Mouse (Mus musculus): ENCODE measurements around the gene Serpinb1c.
"Not testable (repeated sequence)": the region's sequence is repeated elsewhere in the genome, so short reads cannot be mapped to it uniquely, and the experiment has no call there.

The Serpinb1c gene

DNA sequence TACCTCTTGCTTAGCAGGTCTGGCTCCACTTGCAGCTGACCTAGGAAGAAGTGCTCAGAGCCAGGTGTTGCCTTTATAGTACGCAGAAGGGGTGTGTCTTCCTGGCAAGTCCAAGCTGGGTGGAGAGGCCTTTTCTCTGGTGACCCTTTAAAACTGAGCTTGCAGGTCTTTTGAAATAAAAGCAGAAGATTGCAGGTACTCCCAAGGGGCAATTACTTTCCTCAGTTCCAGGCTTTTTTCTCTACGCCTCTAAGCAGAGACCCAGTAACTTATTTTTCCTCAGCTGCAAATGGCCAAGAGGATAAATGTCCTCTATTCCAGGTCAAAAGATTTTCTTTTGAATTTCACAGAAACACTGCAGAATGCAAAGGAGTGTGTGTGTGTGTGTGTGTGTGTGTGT, at the start of gene Serpinb1c:
TSS of gene Serpinb1c (minus strand) at position 101 of the 400 bp plus-strand sequence.
- no peak for DNase-seq (ENCODE audit: inconsistent ontology term)

DNA sequence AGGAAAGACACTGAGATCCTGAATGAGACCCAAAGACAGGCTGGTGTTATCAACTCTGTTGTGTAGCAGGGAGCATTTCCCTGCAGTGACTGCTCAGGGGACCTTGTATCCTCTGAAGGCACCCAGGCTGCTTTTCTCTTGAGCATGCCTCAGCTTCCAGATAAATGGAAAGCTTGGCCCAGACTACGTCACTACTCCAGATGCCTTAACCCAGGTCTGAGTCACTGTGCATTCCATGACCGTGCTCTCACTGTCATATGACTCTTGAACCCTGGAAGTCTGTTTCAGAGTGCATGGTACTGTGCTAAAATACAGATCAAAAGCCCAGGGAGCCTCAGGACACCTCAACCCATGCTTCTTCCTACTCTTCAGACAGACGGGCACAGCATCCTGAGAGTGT, 41.2 kb upstream of the Serpinb1c start:
- DNase-seq (ENCODE audit: inconsistent ontology term): not testable (repeated sequence)

DNA sequence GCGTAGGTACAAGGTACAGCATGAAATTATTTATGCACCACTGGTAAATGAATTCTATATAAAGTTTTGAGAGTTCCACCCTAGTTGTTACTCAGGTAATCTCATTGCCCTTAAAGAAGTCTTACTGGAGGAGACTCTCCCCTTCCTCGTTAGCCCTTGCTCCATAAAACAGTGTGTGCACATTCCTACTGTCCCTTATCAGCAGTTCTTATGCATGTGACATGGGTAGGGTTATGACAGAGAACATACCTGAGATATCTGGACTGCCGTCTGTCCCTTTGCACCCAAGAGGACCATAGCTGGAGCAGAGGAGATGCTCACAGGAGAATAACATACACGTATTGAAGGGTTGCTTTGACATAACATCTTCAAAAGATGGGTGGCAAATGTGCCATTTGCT, 40.3 kb upstream of the Serpinb1c start:
- not testable (repeated sequence) for DNase-seq (ENCODE audit: inconsistent ontology term)

DNA sequence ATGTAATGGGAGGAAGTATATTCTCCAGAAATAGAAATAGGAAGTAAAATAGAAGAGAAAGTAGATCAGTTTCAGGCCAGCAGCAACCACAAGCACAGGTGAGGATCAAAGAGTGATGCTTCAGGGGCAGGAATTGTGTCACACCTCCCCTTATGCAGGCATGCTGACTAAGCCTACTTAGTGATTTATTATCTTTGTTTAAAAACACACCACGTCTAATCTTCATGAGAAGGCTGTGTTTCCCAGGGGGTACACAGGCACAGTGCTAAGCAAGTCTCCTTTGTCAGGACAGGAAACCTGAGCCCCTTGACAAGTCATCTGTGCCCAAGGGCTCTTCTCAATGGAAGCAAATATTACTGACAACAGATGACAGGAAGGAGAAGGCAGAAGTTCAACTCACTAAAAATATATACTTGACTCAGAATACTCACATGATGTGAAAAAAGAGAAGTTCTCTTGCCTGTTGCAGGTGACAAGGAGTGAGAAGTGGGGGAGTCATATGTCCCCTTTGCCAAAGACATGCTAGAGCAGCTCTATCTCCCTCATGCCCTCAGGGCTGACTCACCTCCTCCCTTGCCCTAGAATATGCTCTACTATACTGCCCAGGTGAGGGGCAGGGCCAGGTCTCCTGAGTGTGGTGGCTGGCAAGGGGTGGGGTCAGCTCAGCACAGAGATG, 36.8 kb upstream of the Serpinb1c start:
- no peak for DNase-seq (ENCODE audit: inconsistent ontology term)

DNA sequence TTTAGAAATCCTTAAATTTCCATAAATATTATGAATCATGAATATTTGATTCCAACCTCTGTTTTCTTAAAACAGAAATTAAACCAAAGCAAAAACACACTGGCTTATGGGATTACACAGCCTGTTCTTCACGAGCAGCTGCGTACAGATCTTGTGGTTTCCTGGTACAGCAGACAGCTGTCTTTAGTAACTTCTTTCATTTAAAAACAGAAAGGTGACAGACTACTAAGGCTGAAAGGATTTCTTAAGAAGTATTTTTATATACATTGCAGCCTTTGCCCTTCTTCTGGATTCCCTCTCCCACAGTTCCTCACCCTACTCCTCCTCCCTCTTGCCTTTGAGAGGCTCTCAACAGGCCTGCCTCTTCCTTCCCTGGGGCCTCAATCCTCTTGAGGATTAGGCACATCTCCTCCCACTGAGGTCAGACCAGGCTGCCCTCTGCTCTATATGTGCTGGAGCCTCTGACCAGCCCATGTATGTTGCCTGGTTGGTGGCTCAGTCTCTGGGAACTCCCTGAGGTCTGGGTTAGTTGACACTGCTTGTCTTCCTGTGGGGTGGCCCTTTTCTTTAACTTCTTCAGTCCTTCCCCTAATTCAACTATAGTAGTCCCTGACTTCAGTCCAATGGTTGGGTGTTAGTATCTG, 31.2 kb upstream of the Serpinb1c start:
- DNase-seq (ENCODE audit: inconsistent ontology term): no peak

DNA sequence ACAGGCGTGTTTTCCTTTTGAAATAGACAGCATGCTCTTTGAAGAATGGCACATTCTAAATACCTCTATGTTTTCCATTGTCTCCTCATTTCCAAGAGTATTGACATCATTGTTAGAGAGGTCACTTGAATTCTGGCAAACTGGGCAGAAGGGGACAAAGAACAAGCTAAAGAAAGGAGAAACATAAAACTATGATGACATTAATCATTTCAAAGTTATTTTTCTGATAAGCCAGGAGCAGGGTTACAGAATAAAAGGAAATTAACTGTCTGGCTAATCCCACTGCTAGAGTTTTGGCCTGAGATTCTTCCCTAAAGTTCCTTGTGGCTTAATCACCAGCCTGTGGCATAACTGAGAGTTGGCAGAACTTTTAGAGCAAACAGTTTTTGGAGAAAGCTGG, 29.2 kb upstream of the Serpinb1c start:
- DNase-seq (ENCODE audit: inconsistent ontology term): peak; percentile 90

DNA sequence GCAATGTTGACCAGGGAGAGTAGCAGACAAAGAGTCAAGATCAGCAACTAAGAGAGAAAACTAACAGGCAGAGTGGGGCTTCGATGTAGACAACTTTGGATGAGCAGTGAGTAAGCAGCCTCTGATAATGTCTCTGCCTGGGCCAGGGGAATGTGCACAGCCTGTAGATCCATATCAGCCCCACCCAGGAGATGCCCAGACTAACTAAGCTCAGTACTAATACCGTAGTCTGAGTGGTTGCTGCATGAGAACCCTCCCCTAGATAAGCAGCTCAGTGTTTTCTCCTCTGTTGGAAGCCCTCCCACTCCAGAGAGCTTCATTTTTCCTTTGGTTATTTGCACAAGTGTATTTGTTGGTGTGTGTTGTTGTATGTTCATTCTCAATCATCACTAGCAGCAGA, 28.6 kb upstream of the Serpinb1c start:
- peak; percentile 25 for DNase-seq (ENCODE audit: inconsistent ontology term)

DNA sequence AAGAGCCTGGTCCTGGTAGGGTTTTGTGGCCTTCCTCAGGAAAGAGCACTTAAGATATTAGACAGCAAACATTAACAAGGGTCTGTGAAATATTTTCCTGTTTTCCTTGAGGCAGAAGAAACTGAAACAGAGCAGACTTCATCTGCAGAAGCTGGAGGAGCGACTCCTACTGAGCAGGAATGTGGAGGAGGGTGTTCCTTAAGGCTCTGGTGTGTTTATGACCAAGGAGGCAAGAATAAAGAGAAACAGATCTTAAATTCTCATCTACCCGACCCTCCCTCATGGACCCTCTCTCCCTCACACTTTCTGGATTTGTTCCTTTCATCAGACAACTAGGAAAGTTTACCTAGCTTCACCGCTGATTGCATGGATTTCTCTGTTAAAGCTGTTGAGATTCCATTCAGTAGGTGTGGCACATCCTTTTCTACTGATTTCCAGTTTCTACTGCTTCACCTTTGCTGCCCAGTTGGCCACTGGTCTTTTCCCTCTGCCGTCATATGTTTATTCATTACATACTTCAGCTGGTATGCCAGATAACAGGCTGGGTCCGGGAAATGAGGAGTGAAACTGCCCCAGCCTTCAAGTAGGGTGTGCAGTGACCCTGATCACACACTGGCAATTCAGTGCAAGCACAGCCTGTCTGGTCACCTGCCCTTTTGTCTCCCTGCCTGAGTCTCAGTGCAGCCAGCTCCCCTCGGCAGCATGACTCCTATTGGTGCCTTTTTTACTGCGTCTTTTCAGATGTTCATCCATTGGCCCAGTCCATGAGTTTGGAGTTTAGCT, 26.8 kb upstream of the Serpinb1c start:
- peak; percentile 64 for DNase-seq (ENCODE audit: inconsistent ontology term)

DNA sequence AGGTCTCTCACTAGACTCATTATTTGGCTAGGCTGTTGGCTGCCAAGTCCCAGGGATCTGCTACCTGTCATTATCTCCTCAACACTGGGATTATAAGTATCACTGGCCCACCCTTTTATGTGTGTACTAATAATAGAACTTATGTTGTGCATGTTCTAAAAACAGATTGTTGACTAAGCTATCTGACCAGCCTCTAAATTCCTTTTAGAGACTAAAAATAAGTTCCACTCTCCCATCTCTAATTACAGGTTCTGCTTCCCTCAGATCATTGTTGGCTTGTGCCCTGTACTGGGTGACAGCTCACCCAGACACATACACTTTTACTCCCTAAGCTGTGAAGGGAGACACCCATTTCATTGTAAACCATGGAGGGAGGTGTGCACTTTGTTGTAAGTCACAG, 24.6 kb upstream of the Serpinb1c start:
- DNase-seq (ENCODE audit: inconsistent ontology term): no peak

DNA sequence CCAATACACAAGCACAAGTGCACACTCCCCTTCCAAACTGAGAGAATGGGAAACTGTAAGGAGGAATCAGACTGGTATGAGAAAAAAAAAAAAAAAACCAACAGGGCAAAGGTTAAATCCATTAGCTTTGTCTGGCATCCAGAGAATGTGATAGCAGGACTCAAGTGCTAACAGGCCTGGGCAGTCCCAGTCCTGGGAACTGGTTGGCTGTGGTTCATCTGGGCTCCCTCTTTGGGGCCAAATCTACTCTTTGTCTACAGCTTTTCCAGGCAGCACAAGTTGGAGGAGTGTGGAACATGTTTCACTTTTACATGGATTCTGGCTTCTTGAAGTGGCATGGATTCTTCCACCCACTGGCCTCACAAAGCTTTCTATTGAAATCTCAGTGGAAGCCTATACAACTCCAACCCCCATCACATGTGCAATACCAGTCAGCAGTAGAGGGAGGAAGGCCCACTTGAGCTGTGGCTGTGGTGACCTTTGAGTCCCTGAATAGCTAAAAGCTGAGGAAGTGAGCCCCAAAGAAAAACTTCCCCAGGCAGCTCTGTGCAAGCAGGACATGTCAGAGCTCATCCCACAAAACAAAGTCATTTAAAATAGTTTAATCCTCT, 14.9 kb upstream of the Serpinb1c start:
- DNase-seq (ENCODE audit: inconsistent ontology term): peak; percentile 91

DNA sequence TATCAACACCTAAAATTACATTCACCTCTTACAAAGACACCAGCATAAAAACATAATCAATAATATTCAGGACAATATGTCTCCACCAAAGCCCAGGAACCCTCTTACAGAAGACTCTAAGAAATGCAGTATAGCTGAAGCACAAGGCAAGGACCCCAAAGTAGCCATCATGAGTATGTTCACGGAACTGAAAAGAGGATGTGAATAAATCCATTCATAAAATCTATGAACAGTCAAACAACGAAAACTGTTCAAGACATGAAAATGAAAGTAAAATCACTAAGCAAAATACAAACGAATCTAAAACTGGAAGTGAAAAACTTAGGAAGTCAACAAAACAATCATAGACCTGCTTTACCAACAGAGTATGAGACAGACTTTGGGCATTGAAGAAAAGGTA, 10.2 kb upstream of the Serpinb1c start:
- no peak for DNase-seq (ENCODE audit: inconsistent ontology term)

DNA sequence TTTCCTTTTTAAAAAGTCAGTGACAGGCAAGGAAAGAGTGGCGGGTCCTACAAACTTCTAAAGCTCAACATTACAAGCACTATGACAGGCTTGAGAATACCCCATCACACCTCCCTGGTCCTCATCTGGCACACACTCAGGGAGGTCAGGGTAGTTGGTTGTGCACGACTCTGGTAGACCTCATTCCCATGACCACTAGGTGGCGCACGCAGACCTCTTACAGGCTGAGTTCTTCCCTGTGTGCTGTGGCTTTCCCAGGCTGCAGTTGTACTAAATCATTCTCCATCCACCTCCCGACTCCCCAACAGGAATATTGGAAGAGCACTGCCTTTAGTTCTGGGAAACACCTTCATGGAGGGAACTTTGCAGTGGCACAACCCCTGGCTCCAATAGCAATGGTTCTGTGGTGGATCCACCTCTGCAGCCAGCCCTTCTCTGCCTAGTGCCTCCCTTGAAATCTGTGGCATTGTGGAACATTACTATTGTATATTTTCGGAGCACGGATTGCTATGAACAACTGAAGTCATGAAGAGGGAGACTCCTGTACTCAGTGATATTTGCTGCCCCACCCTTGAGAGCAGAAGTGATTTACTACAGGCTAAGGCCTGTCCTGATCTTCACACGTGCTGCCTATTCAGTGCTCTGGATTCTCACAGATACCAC, 5.3 kb upstream of the Serpinb1c start:
- DNase-seq (ENCODE audit: inconsistent ontology term): peak; percentile 77

DNA sequence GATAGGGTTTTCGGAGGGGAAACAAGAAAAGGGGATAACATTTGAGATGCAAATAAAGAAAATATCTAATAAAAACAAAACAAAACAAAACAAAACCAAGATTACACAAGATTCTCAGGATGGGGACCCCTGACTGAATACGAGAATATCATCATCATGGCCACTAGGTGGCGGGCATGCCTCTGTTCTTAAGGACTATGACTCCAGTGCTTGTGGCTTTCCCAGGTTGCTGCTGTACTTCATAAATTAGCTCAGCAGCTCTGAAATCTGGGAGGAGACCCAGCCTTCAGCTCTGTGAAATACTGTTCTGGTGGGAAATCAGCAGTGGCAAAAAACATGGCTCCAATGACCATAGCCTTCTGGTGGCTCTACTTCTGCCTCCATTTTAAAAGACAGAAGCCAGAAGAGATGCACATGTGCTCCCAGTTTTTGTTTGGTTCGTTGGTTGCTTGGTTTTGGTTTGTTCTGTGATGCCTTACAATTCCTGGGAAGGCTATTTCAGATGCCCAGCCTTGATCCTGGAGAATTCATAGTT, 4.5 kb upstream of the Serpinb1c start:
- no peak for DNase-seq (ENCODE audit: inconsistent ontology term)

DNA sequence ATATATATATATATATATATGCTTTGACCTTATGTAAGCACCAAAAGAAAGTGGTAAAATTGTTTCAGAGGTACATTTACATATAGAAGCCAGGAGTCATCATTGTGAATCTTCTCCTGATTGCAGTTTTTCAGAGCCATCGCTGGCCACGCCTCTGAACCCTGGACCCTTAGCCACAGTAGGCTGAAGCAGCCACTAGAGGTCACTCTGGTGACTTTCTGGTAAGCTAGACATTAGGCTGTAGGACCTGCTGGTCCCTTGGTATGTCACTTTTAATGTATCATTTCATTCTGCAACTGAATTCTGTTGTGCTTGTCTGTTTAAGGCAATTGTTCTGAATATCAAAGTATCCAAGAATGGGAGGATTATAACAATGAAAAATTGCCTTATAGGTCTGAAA, 2.6 kb upstream of the Serpinb1c start:
- no peak for DNase-seq (ENCODE audit: inconsistent ontology term)

DNA sequence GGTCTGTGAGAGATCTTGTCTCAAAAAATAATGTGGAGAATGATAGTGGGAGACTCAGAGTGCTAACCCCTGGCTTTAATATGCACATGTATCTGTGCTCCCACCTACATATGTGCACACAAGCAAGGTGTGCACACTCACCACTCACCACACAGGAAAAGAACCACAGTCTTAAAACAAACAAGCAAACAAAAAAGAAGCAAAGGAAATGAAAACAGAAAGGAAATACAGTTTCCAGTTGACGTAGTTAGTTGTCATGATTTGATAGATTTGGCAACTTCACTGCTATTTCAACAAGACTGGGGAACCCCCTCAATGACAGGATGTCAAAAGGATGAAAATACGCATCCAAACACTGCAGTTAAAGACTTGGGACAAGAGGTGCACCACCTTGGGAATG, 1.1 kb upstream of the Serpinb1c start:
- DNase-seq (ENCODE audit: inconsistent ontology term): not testable (repeated sequence)

DNA sequence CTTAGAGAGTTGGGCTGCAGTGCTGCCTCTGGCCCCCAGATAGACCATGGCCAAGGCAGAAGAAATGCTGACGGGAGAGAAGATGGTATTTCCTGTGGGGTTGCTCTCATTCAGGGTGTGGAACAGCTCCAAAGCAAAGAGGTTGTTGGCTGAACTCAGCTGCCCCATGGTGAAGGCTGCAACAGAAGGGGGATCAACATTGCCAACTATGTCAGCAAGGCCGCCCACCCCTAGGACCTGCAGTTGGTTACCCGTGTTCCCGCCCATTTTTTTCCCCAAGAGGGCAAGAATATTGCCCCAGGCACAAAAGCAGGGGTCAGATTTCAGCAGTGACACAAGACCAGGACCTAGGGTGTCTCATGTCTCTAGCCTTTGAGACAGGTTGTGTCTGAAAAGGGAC, 1.1 kb downstream of the Serpinb1c start:
- DNase-seq (ENCODE audit: inconsistent ontology term): no peak

DNA sequence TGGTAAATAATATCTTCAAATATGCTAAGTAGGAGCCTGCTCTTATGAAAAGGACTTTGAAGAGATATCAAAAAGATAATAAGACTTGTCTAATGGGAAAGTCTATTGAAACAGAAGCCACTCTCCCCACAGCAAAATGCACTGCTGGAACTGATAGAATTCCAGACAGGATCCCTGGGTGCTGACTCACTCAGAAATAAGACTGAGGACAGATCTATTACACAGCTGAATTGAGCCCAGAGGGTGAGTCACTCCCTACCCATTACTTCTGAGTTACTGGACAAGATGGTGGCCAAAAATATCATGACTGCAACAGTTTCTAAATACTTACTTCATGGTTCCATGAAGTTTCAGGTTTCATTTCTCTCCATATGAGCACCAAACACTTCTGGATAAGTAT, 13.3 kb downstream of the Serpinb1c start:
- DNase-seq (ENCODE audit: inconsistent ontology term): peak; percentile 77

DNA sequence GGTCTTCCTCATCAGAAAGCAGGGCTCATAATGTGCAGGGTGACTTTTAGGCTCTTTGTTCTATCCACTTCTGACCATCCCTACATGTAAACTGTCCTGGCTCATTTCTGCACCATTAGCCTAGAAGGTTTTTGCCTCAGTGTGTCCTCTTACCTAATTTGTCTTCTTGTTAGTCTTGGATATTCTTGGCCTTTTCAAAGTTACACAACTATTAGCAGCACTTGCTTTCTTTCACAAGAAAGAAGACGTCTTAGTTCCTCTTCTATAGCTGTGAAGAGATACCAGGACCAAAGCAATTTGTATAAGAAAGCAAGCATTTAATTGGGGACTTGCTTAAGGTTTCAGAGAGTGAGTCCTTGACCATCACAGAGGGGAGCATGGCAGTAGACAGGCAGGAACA, 24.1 kb downstream of the Serpinb1c start:
- DNase-seq (ENCODE audit: inconsistent ontology term): no peak

DNA sequence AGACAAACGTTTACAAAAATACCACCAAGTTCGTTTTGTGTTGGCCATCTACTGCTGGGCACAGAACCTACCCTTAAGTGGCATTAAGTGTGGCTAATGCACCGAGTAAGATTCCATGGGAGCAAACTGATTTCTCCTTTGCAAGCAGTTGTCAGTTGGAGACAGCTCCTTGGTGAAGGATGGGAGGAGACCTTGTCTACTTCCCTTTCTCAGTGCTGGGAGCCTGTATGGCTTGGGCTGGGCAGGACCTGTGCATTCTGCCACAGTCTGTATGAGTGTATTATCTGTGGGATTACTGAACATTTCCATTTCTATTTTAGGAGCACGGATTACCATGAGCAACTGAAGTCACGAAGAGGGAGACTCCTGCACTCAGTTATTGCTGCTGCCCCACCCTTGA, 29.2 kb downstream of the Serpinb1c start:
- DNase-seq (ENCODE audit: inconsistent ontology term): no peak

DNA sequence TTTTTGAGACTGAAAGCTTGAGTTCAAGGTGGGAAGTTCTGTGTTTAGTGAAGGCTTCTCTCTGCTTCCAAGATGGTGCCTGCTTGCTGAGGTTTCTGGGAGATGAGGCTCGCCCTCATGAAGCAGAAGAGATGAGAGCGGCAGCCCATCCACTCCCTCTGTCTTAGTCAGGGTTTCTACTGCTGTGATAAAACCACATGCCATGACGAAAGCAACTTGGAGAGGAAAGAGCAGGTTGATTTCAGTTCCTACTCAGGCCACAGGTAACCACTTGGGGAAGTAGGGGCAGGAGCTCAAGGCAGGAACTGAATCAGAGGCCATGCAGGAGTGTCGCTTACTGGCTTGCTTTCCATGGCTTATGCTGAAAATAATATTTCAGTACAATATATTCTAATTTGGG, 29.8 kb downstream of the Serpinb1c start:
- not testable (repeated sequence) for DNase-seq (ENCODE audit: inconsistent ontology term)

DNA sequence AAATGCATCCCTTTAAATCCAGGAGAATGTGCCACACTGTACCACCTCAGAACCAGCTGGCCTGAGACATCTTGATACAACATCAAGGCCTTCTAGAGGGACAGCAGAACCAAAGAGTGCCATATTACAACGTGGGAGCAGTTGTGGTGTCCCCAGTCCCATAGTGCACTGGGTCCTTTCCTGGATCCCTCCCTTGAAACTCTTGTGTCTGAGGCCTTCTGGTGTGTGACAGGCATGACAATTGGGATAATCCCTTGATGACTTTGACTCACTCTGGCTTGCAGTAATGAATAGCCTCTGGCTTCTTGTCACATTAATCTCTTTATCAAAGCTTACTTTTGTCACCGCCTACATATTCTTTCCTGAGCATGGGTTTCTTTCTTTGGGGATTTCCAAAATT, 31.0 kb downstream of the Serpinb1c start:
- no peak for DNase-seq (ENCODE audit: inconsistent ontology term)

DNA sequence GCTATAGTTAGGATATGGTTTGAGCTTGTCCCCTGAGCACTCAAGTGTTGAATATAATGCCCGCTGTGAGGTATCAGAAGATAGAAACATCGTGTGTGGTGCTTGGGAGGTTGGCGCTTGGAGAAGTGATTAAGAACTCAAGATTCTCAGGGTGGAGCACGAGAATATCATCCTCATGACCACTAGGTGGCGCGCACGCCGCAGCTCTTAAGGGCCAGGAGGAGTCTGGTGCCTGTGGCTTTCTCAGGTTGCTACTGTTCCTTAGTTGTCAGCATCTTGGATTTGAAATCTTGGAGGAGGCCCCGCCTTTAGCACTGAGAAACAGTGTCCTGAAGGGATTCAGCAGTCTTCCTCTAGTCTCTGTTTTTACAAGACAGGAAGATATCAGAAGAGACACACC, 31.5 kb downstream of the Serpinb1c start:
- peak; percentile 58 for DNase-seq (ENCODE audit: inconsistent ontology term)

All from Muller cell, postnatal 12 days (primary cell).